Mouse (Mus musculus) stomach, postnatal 0 days (tissue): Measurements from ENCODE around the gene Arfgef2. TPM values are rescaled to one million over a fixed set of nuclear protein-coding genes. Genes with fewer than 3 reads are reported as not detected.

Experiments used
- ATAC-seq: fragments of 200-750 bp; cut with Nextera tagmentation; 2 replicates; pipeline ENCODE4 v1.8.0; 2017; ENCODE audit not compliant: low FRiP score, low TSS enrichment
- DNase-seq: peaks from one replicate; pipeline ENCODE4 v3.0.0-alpha.2; 2016; ENCODE audit warnings: low spot score
- H3K27ac ChIP-seq: fragments of 300-500 bp; sonication (generic); replicated peaks from 2 replicates; pipeline ENCODE4 v1.5.1; 2014; ENCODE audit warnings: mild to moderate bottlenecking, control low read depth
- H3K27me3 ChIP-seq: fragments of 300-500 bp; sonication (generic); 2 replicates; pipeline ENCODE4 v1.6.1; 2014; ENCODE audit warnings: low read length; ENCODE audit not compliant: control insufficient read depth, insufficient read depth
- H3K36me3 ChIP-seq: fragments of 300-500 bp; sonication (generic); 2 replicates; pipeline ENCODE4 v1.6.1; 2014; ENCODE audit warnings: low read length, mixed read lengths; ENCODE audit not compliant: control insufficient read depth, insufficient read depth
- H3K4me1 ChIP-seq: fragments of 300-500 bp; sonication (generic); replicated peaks from 2 replicates; pipeline ENCODE4 v1.6.1; 2014; ENCODE audit warnings: antibody characterized with exemption; ENCODE audit not compliant: control insufficient read depth, insufficient read depth
- H3K4me2 ChIP-seq: fragments of 300-500 bp; sonication (generic); replicated peaks from 2 replicates; pipeline ENCODE4 v1.6.1; 2014; ENCODE audit warnings: low read depth, mild to moderate bottlenecking, control low read depth, moderate library complexity
- H3K4me3 ChIP-seq: fragments of 300-500 bp; sonication (generic); 2 replicates; pipeline ENCODE4 v1.5.1; 2014; ENCODE audit warnings: low read depth, low read length, control low read depth
- H3K9ac ChIP-seq: fragments of 300-500 bp; sonication (generic); 2 replicates; pipeline ENCODE4 v1.6.1; 2014; ENCODE audit warnings: mild to moderate bottlenecking, low read length, control low read depth, mixed read lengths
- H3K9me3 ChIP-seq: fragments of 300-500 bp; sonication (generic); 2 replicates; pipeline ENCODE4 v1.6.1; 2016; ENCODE audit warnings: low read length; ENCODE audit not compliant: control insufficient read depth
- CTCF ChIP-seq: IDR thresholded peaks from 2 replicates; pipeline ENCODE4 v1.5.1; 2016; ENCODE audit warnings: antibody characterized with exemption, low read depth, mild to moderate bottlenecking, moderate library complexity
- EP300 ChIP-seq: optimal IDR thresholded peaks from 2 replicates; pipeline ENCODE3; 2016; ENCODE audit warnings: antibody characterized with exemption
- WGBS: fragments of 180-500 bp; shearing (Covaris S2); extraction: QIAGEN DNeasy Blood & Tissue Kit; methylation state at CpG from one replicate; pipeline ENCODE4 v1.1.7; 2014; 5-methylcytosine and 5-hydroxymethylcytosine counted together
- polyA plus RNA-seq: library from polyadenylated mRNA; unstranded; fragments of >200 nt; fragmentation: Nextera tagmentation; extraction: Ambion mirVana; gene quantifications from 2 replicates; pipeline ENCODE4 v1.2.1, GENCODE M21; 2015

Arfgef2 gene
- polyA plus RNA-seq, 1 experiment from 2014 or later, result 3.1 TPM

- Histone ChIP-seq H3K9ac (no peak overlapping the region), H3K4me3 (no peak overlapping the region), H3K4me2 (no peak overlapping the region), H3K9me3 (no peaks in the 10 kb centered on the region), H3K4me1 (no peaks in the 10 kb centered on the region), H3K27me3 (no peaks in the 10 kb centered on the region), H3K27ac (no peak overlapping the region), H3K36me3 (peaks cover 13% of the 10 kb centered on the region)
- TF ChIP-seq EP300 (no peak), CTCF (no peak)
- ATAC-seq, result no peak
- DNase-seq, result no peak
- WGBS, result 80% methylated on average over 13 of the region's 13 CpGs
Observed at GRCm38 (mm10) chr2:166896368-166896767, 91.0 kb downstream of the Arfgef2 start.

GRCm38 (mm10) chr2:166896974-166897373 is 91.6 kb downstream of the Arfgef2 start:
- 83% methylated on average over 12 of the region's 12 CpGs for WGBS

GRCm38 (mm10) chr2:166899161-166899560 is 93.8 kb downstream of the Arfgef2 start:
- no peak overlapping the region for H3K4me3 ChIP-seq
- no peaks in the 10 kb centered on the region for H3K9me3 ChIP-seq
- ATAC-seq, result peak; percentile 26; the same call in 1 of the 2 replicates
- no peak overlapping the region for H3K9ac ChIP-seq
- H3K27me3 ChIP-seq, result no peaks in the 10 kb centered on the region
- 73% methylated on average over 2 of the region's 2 CpGs for WGBS
- no peaks in the 10 kb centered on the region for H3K4me1 ChIP-seq
- peak; percentile 20 for DNase-seq
- H3K27ac ChIP-seq, result no peak overlapping the region
- TF ChIP-seq EP300, result no peak
- TF ChIP-seq CTCF, result no peak
- H3K4me2 ChIP-seq, result no peak overlapping the region
- peaks cover 6% of the 10 kb centered on the region; the same call in 1 of the 2 replicates for H3K36me3 ChIP-seq

More at GRCm38 (mm10) chr2:166896974-166897373, 91.6 kb downstream of the Arfgef2 start:
- ATAC-seq (no peak), DNase-seq (no peak)
- Histone ChIP-seq H3K36me3 (peaks cover 11% of the 10 kb centered on the region), H3K27me3 (no peaks in the 10 kb centered on the region), H3K9me3 (no peaks in the 10 kb centered on the region), H3K9ac (no peak overlapping the region), H3K4me1 (no peaks in the 10 kb centered on the region), H3K27ac (no peak overlapping the region), H3K4me3 (no peak overlapping the region), H3K4me2 (no peak overlapping the region)
- TF ChIP-seq CTCF (no peak), EP300 (no peak)

- Histone ChIP-seq H3K4me1 (no peaks in the 10 kb centered on the region), H3K9me3 (no peaks in the 10 kb centered on the region), H3K27ac (no peak overlapping the region), H3K27me3 (no peaks in the 10 kb centered on the region), H3K4me2 (no peak overlapping the region), H3K9ac (no peak overlapping the region), H3K4me3 (no peak overlapping the region), H3K36me3 (0 out of 2 replicates have a peak, but pooled peaks cover 2% of the 10 kb centered on the region)
- ATAC-seq, result no peak
- TF ChIP-seq EP300, result no peak
- WGBS, result 69% methylated on average over 3 of the region's 3 CpGs
- no peak for DNase-seq
Observed at GRCm38 (mm10) chr2:166899746-166900145, 94.4 kb downstream of the Arfgef2 start.

- H3K4me2 ChIP-seq, result no peak overlapping the region
- H3K9me3 ChIP-seq, result no peaks in the 10 kb centered on the region
- H3K27me3 ChIP-seq, result no peaks in the 10 kb centered on the region
- H3K4me1 ChIP-seq, result no peaks in the 10 kb centered on the region
- ATAC-seq (no peak), DNase-seq (no peak)
- 0 out of 2 replicates have a peak, but pooled peaks cover 2% of the 10 kb centered on the region for H3K36me3 ChIP-seq
- no peak overlapping the region for H3K27ac ChIP-seq
- WGBS, result 90% methylated on average over 8 of the region's 8 CpGs
- no peak overlapping the region for H3K4me3 ChIP-seq
- H3K9ac ChIP-seq, result no peak overlapping the region
- TF ChIP-seq EP300 (no peak), CTCF (no peak)
Observed at GRCm38 (mm10) chr2:166900792-166901505, 95.6 kb downstream of the Arfgef2 start.

GRCm38 (mm10) chr2:166903719-166904282 is 98.4 kb downstream of the Arfgef2 start:
- TF ChIP-seq EP300 (no peak), CTCF (0 out of 2 replicates have a peak, but pooled peaks have one; percentile 34)
- Histone ChIP-seq H3K27me3 (no peaks in the 10 kb centered on the region), H3K4me1 (no peaks in the 10 kb centered on the region), H3K27ac (no peak overlapping the region), H3K36me3 (no peaks in the 10 kb centered on the region), H3K9me3 (no peaks in the 10 kb centered on the region), H3K4me2 (no peak overlapping the region), H3K4me3 (no peak overlapping the region), H3K9ac (no peak overlapping the region)
- WGBS, result 89% methylated on average over 6 of the region's 6 CpGs
- ATAC-seq (no peak), DNase-seq (no peak)
